Mouse (Mus musculus) heart, postnatal 36 days (tissue): ENCODE data around the gene Gm4312. TPM values are rescaled to one million over a fixed set of nuclear protein-coding genes. Genes with fewer than 3 reads are reported as not detected.
"Not testable (repeated sequence)": the region's sequence is repeated elsewhere in the genome, so short reads cannot be mapped to it uniquely, and the experiment has no call there.

Experiments used
- DNase-seq, 2 experiments: peaks; one replicate each; pipeline ENCODE4 v3.0.0; 2021 to 2022
- intact Hi-C: fragments of 180-260 bp; cut with DNase I; formaldehyde crosslinking; loops from one replicate; pipeline ENCODE4 v1.15.1; 2025
- total RNA-seq, 2 experiments: library from RNA; stranded (reverse); gene quantifications; 2 replicates each; pipeline ENCODE4 v1.2.3; 2021

The Gm4312 gene
- total RNA-seq = not detected

- DNase-seq, intact Hi-C loops: not testable (repeated sequence)
These were observed at the start of gene Gm4312 for GRCm38 (mm10) chr10:100382460-100382859. Gm4312 (minus strand) TSS chr10:100382560.

GRCm38 (mm10) chr10:100427592-100427991 is 45.2 kb upstream of the Gm4312 start:
- intact Hi-C loops = no loop called here
- DNase-seq = peak in 1 of 2 experiments; percentile 16

DNA sequence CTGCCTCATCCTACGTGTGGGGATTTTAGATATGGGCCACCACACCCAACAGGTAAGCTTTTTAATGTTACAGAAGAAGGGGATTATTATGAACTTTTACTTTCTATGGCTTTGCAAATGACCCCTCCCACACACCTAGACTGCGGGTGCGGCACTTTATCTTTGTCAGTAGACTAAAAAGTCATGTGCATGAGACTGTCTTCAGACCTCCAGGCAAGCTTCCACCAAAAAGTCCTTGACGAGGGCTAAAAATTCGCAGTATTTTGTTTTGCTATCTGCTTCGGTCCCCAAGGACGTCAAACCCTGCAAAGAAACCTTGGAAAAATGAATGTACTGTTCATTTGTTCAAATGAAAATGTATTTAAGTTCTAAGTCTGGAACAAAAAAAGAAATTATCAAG is 33.2 kb upstream of the Gm4312 start:
- intact Hi-C loops = no loop called here
- DNase-seq = no peak

- intact Hi-C loops, DNase-seq: not testable (repeated sequence)
These were observed 19.9 kb upstream of the Gm4312 start for GRCm38 (mm10) chr10:100402301-100402700.

DNA sequence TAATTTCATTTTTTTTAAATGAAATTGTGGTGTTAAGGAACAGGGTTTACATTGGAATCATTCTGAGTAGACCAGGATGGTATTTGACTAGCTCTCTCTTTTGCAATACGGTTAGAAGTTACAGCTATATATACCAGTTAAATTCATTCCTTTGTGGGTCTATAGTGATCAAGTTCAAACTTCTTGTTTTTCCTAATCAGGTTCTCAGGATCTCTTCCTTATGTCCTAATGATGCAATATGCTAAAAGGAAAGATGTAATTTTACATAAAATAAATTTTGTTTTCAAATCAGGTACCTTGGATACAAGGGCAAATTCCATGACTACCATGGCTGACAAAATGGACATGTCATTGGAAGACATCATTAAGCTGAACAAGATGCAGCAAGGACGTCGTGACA is 21.3 kb downstream of the Gm4312 start, which contains the start of gene Gm4307:
Gene Gm4307, plus strand, starts transcription at position 301 of the 400 bp plus-strand sequence.
- intact Hi-C loops, DNase-seq: not testable (repeated sequence)

DNA sequence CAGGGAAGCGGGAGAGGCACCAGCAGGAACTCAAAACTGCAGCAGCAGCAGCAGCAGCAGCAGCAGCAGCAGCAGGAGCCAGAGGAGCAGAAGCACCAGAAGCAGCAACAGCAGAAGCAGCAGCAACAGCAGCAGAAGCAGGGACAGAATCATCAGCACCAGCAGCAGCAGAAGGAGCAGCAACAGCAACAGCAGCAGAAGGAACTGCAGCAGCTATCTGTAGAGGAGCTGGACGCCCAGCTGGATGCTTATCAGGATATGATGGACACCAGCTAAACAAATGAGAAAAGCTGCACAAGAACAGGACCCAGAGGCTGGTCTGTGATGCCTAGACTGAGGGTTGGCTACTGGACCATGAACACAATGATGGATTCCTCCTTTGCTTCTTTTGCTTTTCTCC is 25.5 kb downstream of the Gm4312 start:
- peak; percentile 2 to 9 for DNase-seq
- intact Hi-C loops = not testable (repeated sequence)

- DNase-seq, intact Hi-C loops: not testable (repeated sequence)
These were observed 31.6 kb downstream of the Gm4312 start, which contains the start of gene Gm4305 for GRCm38 (mm10) chr10:100350793-100351192. Gm4305 (plus strand) TSS chr10:100351093.

- DNase-seq, intact Hi-C loops: not testable (repeated sequence)
These were observed 36.7 kb downstream of the Gm4312 start, which contains the start of gene Gm4303 for GRCm38 (mm10) chr10:100345672-100346071. Gm4303 (plus strand) TSS chr10:100345972.

DNA sequence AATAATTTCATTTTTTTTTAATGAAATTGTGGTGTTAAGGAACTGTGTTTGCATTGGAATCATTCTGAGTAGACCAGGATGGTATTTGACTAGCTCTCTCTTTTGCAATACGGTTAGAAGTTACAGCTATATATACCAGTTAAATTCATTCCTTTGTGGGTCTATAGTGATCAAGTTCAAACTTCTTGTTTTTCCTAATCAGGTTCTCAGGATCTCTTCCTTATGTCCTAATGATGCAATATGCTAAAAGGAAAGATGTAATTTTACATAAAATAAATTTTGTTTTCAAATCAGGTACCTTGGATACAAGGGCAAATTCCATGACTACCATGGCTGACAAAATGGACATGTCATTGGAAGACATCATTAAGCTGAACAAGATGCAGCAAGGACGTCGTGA is 41.8 kb downstream of the Gm4312 start, which contains the start of gene Gm4302:
Gene Gm4302, plus strand, starts transcription at position 301 of the 400 bp plus-strand sequence.
- intact Hi-C loops, DNase-seq: not testable (repeated sequence)

DNA sequence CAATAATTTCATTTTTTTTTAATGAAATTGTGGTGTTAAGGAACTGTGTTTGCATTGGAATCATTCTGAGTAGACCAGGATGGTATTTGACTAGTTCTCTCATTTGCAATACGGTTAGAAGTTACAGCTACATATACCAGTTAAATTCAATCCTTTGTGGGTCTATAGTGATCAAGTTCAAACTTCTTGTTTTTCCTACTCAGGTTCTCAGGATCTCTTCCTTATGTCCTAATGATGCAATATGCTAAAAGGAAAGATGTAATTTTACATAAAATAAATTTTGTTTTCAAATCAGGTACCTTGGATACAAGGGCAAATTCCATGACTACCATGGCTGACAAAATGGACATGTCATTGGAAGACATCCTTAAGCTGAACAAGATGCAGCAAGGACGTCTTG is 47.0 kb downstream of the Gm4312 start, which contains the start of gene Gm4301:
Gene Gm4301, plus strand, starts transcription at position 301 of the 400 bp plus-strand sequence.
- intact Hi-C loops, DNase-seq: not testable (repeated sequence)

Other genes starting within 250 kb of the Gm4312 start
- not detected for gene Gm4301, start 46.9 kb downstream of the Gm4312 start, total RNA-seq
- gene Gm4302, start 41.7 kb downstream of the Gm4312 start, total RNA-seq = not detected
- gene Gm4303, start 36.6 kb downstream of the Gm4312 start, total RNA-seq = not detected
- gene Gm4305, start 31.5 kb downstream of the Gm4312 start, total RNA-seq = not detected
- gene Gm4307, start 21.2 kb downstream of the Gm4312 start, total RNA-seq = not detected
- 10 to 100 TPM; 15.7 to 18.3 TPM for gene Tmtc3, start 104.8 kb upstream of the Gm4312 start, total RNA-seq
- 1 to 10 TPM; 3.4 to 4.0 TPM for gene Cep290, start 105.0 kb upstream of the Gm4312 start, total RNA-seq
- 1 to 10 TPM; 6.0 to 7.0 TPM for gene 4930430F08Rik, start 207.9 kb upstream of the Gm4312 start, total RNA-seq
- not detected for gene 1700017N19Rik, start 207.9 kb upstream of the Gm4312 start, total RNA-seq